Mouse (Mus musculus) heart, adult 2 months (tissue): Measurements from ENCODE around the gene Olfr167.
"Not testable (repeated sequence)": the region's sequence is repeated elsewhere in the genome, so short reads cannot be mapped to it uniquely, and the experiment has no call there.

Experiments used
- CTCF ChIP-seq: fragments of 200-600 bp; IDR thresholded peaks from 2 replicates; pipeline ENCODE4 v1.8.1; 2022; ENCODE audit warnings: antibody characterized with exemption, mild to moderate bottlenecking, moderate library complexity
- POLR2A ChIP-seq: fragments of 200-500 bp; IDR thresholded peaks from 2 replicates; pipeline ENCODE4 v1.6.1; 2011; ENCODE audit warnings: mild to moderate bottlenecking, low read depth, low read length, control low read depth; ENCODE audit not compliant: insufficient read depth

DNA sequence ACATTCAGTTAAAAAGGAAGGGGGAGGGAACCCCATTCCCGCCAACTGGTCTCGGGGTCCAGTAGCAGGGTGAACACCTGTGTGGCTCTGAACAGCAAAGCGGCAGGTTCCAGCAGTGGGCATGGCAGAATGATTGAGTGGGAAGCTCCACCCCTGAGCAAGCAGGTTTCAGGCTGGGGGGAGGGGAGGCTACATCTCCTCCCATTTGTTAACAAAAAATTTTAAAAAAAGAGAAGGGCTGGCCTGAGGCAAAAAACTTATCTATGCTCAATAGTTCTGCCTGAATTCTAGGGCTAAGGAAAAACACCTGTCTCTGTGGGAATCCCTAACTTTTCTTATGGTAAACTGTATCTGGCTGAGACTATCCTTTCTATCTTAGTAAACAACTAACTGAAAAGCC is 30.2 kb upstream of the Olfr167 start:
- TF ChIP-seq POLR2A, CTCF: not testable (repeated sequence)
